Mouse (Mus musculus) midbrain, embryonic 12.5 days (tissue): ENCODE results near the gene Guk1. TPM values are rescaled to one million over a fixed set of nuclear protein-coding genes. Genes with fewer than 3 reads are reported as not detected.
A peak's percentile ranks its signal among the peaks of the same experiment; 100 is the strongest.

ENCODE experiments used
- ATAC-seq: fragments of 200-750 bp; cut with Nextera tagmentation; 2 replicates; pipeline ENCODE4 v1.8.0; 2017; ENCODE audit warnings: low read depth, moderate TSS enrichment, moderate library complexity; ENCODE audit not compliant: low FRiP score
- H3K27ac ChIP-seq: fragments of 300-500 bp; sonication (generic); replicated peaks from 2 replicates; pipeline ENCODE4 v1.5.1; 2016; ENCODE audit warnings: mild to moderate bottlenecking
- H3K27me3 ChIP-seq: fragments of 300-500 bp; sonication (generic); 2 replicates; pipeline ENCODE4 v1.6.1; 2016; ENCODE audit warnings: mild to moderate bottlenecking
- H3K36me3 ChIP-seq: fragments of 300-500 bp; sonication (generic); 2 replicates; pipeline ENCODE4 v1.6.1; 2016
- H3K4me1 ChIP-seq: fragments of 300-500 bp; sonication (generic); 2 replicates; pipeline ENCODE4 v1.6.1; 2016
- H3K4me2 ChIP-seq: fragments of 300-500 bp; sonication (generic); replicated peaks from 2 replicates; pipeline ENCODE4 v1.6.1; 2016; ENCODE audit warnings: mild to moderate bottlenecking, moderate library complexity
- H3K4me3 ChIP-seq: fragments of 300-500 bp; sonication (generic); 2 replicates; pipeline ENCODE4 v1.5.1; 2016; ENCODE audit warnings: mild to moderate bottlenecking
- H3K9ac ChIP-seq: fragments of 300-500 bp; sonication (generic); replicated peaks from 2 replicates; pipeline ENCODE4 v1.6.1; 2016; ENCODE audit warnings: mild to moderate bottlenecking, moderate library complexity
- H3K9me3 ChIP-seq: fragments of 300-500 bp; sonication (generic); 2 replicates; pipeline ENCODE4 v1.6.1; 2016; ENCODE audit warnings: mild to moderate bottlenecking
- WGBS: fragments of 180-500 bp; shearing (Covaris S2); methylation state at CpG from one replicate; pipeline ENCODE4 v1.1.7; 2016; 5-methylcytosine and 5-hydroxymethylcytosine counted together
- polyA plus RNA-seq: library from polyadenylated mRNA; unstranded; fragments of >200 nt; fragmentation: Nextera tagmentation; extraction: Ambion mirVana; gene quantifications from 2 replicates; pipeline ENCODE4 v1.2.1, GENCODE M21; 2016

The Guk1 gene
- polyA plus RNA-seq, 1 experiment from 2014 or later, result 95.1 TPM

- peaks cover 65% of the 10 kb centered on the region for H3K36me3 ChIP-seq
- H3K9ac ChIP-seq, result no peak overlapping the region
- H3K9me3 ChIP-seq, result no peaks in the 10 kb centered on the region
- peaks cover 28% of the 10 kb centered on the region for H3K4me1 ChIP-seq
- H3K27me3 ChIP-seq, result no peaks in the 10 kb centered on the region
- peak overlapping the region; percentile 93; the same call in 1 of the 2 replicates for H3K4me2 ChIP-seq
- H3K4me3 ChIP-seq, result no peak overlapping the region
- ATAC-seq, result no peak
- H3K27ac ChIP-seq, result no peak overlapping the region
- WGBS, result 74% methylated on average over 5 of the region's 5 CpGs
Measured at GRCm38 (mm10) chr11:59209580-59209979, 17.6 kb upstream of the Guk1 start.

DNA sequence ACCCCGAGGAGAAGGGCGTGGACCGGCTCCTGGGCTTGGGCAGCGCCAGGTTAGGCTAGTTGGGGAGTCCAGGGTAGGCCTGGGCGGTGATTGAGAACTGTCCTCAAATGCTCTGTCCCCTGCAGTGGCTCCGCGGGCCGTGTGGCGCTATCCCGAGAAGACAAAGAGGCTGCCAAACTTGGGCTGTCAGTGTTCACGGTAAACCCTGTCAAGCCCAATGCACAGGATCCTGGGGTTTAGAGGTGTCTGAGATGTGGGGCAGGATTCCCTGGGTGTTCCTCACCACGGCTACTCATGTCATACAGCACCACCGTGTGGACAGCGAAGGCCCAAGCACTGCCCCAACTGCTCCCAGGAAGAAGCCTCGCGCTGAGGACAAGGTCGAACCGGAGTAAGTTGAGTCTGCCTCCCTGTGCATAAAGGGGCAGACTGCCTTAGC is 17.0 kb upstream of the Guk1 start:
- Histone ChIP-seq H3K9ac (peak overlapping the region; percentile 86), H3K4me3 (peak overlapping the region; percentile 96), H3K4me2 (peak overlapping the region; percentile 93), H3K36me3 (peaks cover 70% of the 10 kb centered on the region), H3K9me3 (no peaks in the 10 kb centered on the region), H3K27ac (peak overlapping the region; percentile 88), H3K27me3 (no peaks in the 10 kb centered on the region), H3K4me1 (peaks cover 28% of the 10 kb centered on the region)
- peak; percentile 48 for ATAC-seq
- WGBS, result 13% methylated on average over 18 of the region's 18 CpGs

- Histone ChIP-seq H3K4me1 (peaks cover 28% of the 10 kb centered on the region), H3K4me2 (peak within 1 kb of the TSS; percentile 93), H3K9ac (peak within 1 kb of the TSS; percentile 86), H3K4me3 (peak within 1 kb of the TSS; percentile 96), H3K36me3 (peaks cover 68% of the 10 kb centered on the region), H3K9me3 (no peaks in the 10 kb centered on the region), H3K27ac (peak within 1 kb of the TSS; percentile 88), H3K27me3 (no peaks in the 10 kb centered on the region)
- ATAC-seq, result peak; percentile 87
- under 1% methylated on average over 66 of the region's 67 CpGs for WGBS
Measured at GRCm38 (mm10) chr11:59208153-59208831, 16.3 kb upstream of the Guk1 start, which contains the start of gene 2310033P09Rik. Gene 2310033P09Rik, plus strand, starts transcription at chr11:59208321.

DNA sequence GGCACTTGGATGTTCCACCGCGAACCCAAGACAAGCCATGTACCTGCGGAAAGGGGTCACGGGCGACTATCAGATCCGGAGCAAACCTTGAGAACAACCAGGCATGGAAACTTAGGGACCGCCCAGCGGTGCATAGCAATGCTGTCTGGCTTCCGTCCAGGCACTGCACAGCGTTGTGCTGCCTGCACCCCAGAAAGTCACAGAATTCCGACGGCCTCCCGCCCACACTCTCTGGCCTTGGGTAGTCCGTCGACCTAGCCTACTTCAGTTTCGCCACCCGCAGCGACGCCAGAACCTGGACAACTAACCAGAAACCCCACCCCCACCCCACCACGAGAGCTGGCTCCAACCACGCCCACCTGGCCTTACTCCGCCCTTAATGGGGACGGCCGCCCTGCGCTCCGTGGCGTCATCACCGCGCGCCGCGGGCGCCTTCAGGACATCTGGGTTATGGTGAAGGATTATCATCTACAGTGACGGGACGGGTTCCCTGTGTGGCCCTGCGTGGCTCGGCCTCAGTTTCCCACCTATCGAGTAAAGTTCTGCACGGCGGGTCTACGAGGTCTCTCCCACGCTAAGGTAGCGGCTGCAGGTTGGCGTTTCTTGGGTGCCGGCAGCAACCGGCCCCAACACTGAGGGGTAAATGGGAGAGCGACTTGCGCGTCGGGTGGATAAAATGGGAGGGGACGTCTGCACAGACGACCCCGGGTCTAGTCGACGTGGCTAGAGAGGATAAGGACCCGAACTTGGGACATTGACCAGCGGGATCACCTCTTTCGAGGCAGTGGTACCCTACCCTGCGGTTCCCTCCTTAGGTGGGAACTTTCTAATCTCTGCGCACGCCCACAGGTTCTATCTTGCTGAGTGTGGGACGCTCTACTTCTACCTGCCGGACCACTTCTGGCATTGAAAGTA is 10.3 kb upstream of the Guk1 start, which contains the start of gene Mrpl55:
Gene Mrpl55, plus strand, starts transcription at position 406 of the 915 bp plus-strand sequence.
- WGBS, result under 1% methylated on average over 63 of the region's 63 CpGs
- peaks cover 14% of the 10 kb centered on the region for H3K4me1 ChIP-seq
- peaks cover 30% of the 10 kb centered on the region for H3K36me3 ChIP-seq
- peak within 1 kb of the TSS; percentile 78 for H3K9ac ChIP-seq
- H3K27me3 ChIP-seq, result no peaks in the 10 kb centered on the region
- peak within 1 kb of the TSS; percentile 76 for H3K4me2 ChIP-seq
- ATAC-seq, result peak; percentile 94
- H3K4me3 ChIP-seq, result peak within 1 kb of the TSS; percentile 78
- H3K9me3 ChIP-seq, result no peaks in the 10 kb centered on the region
- 0 out of 2 replicates have a peak within 1 kb of the TSS, but pooled peaks have one; percentile 30 for H3K27ac ChIP-seq

DNA sequence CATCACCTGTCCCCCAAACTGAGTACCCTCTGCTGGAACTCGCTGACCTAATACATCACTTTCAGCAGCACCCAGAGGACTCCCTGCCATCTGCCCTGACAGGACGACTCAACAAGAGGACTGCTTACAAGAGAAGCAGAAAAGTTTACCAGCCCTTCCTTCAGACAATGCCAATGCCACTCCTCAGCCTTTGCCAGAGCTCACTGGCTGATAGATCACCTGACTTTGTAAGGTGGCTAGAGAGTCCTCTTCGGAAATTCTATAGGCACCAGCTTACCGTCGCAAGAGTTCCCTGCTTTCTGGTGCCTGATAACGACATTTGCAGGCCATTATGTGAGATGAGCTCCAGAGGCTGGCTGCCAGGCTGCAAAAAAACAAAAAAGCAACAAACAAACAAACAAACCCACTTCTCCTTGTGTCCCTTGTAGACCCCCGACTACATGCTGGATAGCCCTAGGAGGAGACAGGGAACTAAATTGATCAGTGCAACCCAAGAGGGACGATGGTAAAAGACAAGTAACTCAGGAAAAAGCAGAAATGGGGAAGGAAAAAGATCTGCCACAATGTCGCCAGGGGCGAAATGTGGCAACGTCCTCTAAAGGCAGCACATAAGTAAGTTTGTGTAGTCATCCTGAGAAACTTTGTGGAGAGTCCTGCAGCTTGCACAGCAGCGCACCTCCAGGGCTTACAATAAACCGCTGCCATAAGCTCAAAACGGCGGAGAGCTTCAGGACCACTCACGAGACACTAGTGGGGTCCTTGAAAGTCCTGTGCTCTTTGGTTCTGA is 9.4 kb upstream of the Guk1 start:
- ATAC-seq, result 0 out of 2 replicates have a peak, but pooled peaks have one; percentile 3
- Histone ChIP-seq H3K4me3 (peak overlapping the region; percentile 78), H3K4me1 (peaks cover 14% of the 10 kb centered on the region), H3K9ac (peak overlapping the region; percentile 78), H3K9me3 (no peaks in the 10 kb centered on the region), H3K4me2 (peak overlapping the region; percentile 76), H3K27me3 (no peaks in the 10 kb centered on the region), H3K36me3 (peaks cover 21% of the 10 kb centered on the region), H3K27ac (no peak overlapping the region)
- 34% methylated on average over 16 of the region's 16 CpGs for WGBS

- no peak for ATAC-seq
- no peak overlapping the region for H3K27ac ChIP-seq
- H3K9me3 ChIP-seq, result no peaks in the 10 kb centered on the region
- no peaks in the 10 kb centered on the region for H3K36me3 ChIP-seq
- H3K27me3 ChIP-seq, result no peaks in the 10 kb centered on the region
- H3K4me1 ChIP-seq, result peaks cover 2% of the 10 kb centered on the region
- H3K4me2 ChIP-seq, result no peak overlapping the region
- no peak overlapping the region for H3K9ac ChIP-seq
- no peak overlapping the region for H3K4me3 ChIP-seq
Measured at GRCm38 (mm10) chr11:59196230-59196629, 4.2 kb upstream of the Guk1 start.

DNA sequence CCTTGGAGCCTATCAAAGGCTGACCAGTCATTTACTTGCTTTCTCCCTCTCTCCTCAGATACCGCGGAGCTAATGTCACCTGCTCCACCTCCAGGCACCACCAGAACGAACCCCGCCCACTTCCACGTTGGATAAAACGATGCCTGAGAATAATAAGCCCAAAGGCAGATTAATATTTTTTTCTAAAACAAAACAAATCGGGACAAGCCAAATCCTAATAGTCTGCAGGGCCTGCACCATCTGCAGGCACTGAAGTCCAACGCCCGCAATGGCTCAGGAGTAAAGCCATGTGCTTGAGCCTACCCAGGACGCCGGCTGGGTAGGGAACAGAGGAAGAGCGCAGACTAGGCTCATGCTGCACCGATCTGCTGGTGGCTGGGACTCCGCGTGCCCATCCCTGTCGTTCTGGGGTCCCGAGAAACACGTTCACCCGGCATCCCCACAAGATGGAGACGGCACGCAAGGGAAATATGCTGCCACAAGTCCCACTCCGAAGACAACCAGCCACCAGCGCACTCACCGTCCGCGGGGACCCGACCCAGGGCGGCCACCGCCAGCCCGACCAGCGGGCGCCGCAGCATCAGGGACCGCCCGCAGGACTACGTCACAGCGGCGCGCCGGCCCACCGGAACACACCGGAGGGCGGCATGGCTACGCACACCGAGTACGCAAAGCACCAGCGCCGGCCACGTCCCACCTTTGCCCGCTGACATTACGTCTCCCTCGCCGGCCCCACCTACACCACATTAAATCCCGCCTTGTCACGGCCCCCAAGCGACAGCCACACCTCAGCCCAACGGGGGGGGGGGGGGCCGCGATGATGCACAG is 567 bp downstream of the Guk1 start:
- peak overlapping the region; percentile 63 for H3K9ac ChIP-seq
- peak overlapping the region; percentile 59 for H3K4me2 ChIP-seq
- H3K4me1 ChIP-seq, result peaks cover 10% of the 10 kb centered on the region; the same call in 1 of the 2 replicates
- H3K27ac ChIP-seq, result peak overlapping the region; percentile 81
- peaks cover under 1% of the 10 kb centered on the region for H3K36me3 ChIP-seq
- H3K27me3 ChIP-seq, result no peaks in the 10 kb centered on the region
- ATAC-seq, result peak; percentile 96
- H3K9me3 ChIP-seq, result no peaks in the 10 kb centered on the region
- H3K4me3 ChIP-seq, result peak overlapping the region; percentile 57
- under 1% methylated on average over 56 of the region's 59 CpGs for WGBS

DNA sequence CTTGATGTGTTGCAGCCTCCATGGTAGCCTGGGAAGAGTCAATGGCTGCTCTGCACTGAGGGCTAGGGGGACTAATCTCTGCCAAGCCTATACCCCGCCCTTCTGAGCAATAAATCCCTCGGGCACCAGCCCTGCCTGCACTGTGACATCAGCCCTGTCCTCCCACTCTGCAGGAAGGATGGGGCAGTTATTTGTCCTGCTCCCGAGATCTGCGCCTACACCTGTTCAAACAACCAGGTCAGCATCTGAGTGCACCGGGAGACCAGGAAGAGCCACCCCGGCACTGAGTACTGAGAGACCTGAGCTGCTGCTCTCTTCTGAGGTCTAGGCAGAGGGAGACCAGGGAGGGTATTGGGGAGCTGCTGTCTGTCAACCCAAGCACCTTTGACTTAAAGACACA is 4.3 kb downstream of the Guk1 start:
- ATAC-seq, result no peak
- H3K27ac ChIP-seq, result no peak overlapping the region
- peaks cover 10% of the 10 kb centered on the region; the same call in 1 of the 2 replicates for H3K4me1 ChIP-seq
- peaks cover 25% of the 10 kb centered on the region for H3K36me3 ChIP-seq
- no peaks in the 10 kb centered on the region for H3K27me3 ChIP-seq
- H3K9me3 ChIP-seq, result no peaks in the 10 kb centered on the region
- WGBS, result 86% methylated on average over 6 of the region's 6 CpGs
- H3K4me3 ChIP-seq, result no peak overlapping the region
- no peak overlapping the region for H3K9ac ChIP-seq
- H3K4me2 ChIP-seq, result no peak overlapping the region

- H3K4me1 ChIP-seq, result 0 out of 2 replicates have a peak, but pooled peaks cover 5% of the 10 kb centered on the region
- ATAC-seq, result no peak
- WGBS, result 79% methylated on average over 5 of the region's 5 CpGs
Measured at GRCm38 (mm10) chr11:59185490-59185889, 6.5 kb downstream of the Guk1 start.

DNA sequence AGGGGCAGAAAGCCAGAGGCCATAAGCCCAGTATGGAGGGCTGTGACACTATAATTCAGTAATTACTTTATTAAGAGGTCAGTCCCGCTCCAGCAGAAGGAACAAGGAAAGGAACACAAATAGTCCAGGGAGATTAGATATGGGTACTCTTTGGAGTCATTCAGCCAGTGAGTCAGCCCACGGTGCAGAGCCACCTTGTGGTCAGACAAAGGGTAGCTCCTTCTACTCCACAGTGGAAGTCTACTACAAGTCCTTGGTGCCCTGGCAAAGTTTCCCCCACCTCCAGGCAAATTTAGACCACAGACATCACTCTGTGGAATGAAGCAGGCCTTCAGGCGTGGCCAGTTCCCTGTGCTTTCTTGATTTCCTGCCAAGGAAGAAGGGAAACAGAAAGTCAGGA is 8.2 kb downstream of the Guk1 start:
- no peak overlapping the region for H3K27ac ChIP-seq
- ATAC-seq, result 0 out of 2 replicates have a peak, but pooled peaks have one; percentile 44
- no peaks in the 10 kb centered on the region for H3K4me1 ChIP-seq
- H3K4me2 ChIP-seq, result no peak overlapping the region
- no peak overlapping the region for H3K4me3 ChIP-seq
- no peaks in the 10 kb centered on the region for H3K9me3 ChIP-seq
- 29% methylated on average over 3 of the region's 3 CpGs for WGBS
- H3K36me3 ChIP-seq, result peaks cover 25% of the 10 kb centered on the region
- H3K9ac ChIP-seq, result no peak overlapping the region
- H3K27me3 ChIP-seq, result peaks cover 15% of the 10 kb centered on the region

More at GRCm38 (mm10) chr11:59185490-59185889, 6.5 kb downstream of the Guk1 start:
- H3K4me3 ChIP-seq, result no peak overlapping the region
- no peaks in the 10 kb centered on the region for H3K9me3 ChIP-seq
- H3K4me2 ChIP-seq, result no peak overlapping the region
- no peak overlapping the region for H3K27ac ChIP-seq
- no peaks in the 10 kb centered on the region; the same call in none of the 2 replicates for H3K27me3 ChIP-seq
- H3K36me3 ChIP-seq, result peaks cover 25% of the 10 kb centered on the region
- H3K9ac ChIP-seq, result no peak overlapping the region
